Mouse (Mus musculus): Measurements from ENCODE around the gene Gprin3.
"Not testable (repeated sequence)": the region's sequence is repeated elsewhere in the genome, so short reads cannot be mapped to it uniquely, and the experiment has no call there.

Gprin3 gene

DNA sequence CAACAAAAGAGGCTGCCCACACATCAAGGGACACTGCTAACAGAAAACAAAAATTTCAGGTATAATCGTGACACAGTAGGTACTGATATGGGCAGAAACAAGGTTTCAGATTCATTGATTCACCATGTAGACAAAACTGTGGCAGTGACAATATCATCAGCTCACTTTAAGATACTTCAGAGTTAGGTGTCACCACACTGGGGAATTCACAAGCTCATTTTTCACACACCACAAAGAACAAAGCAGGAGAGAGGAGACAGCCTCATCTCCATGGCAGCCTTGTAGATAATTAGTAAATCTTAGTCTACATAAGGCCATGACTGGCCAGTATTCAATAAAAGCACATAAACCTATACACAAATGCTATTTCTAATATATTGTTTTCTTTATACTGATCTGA, 77.4 kb downstream of the Gprin3 start:
- DNase-seq (ENCODE audit: low read depth): no peak

DNA sequence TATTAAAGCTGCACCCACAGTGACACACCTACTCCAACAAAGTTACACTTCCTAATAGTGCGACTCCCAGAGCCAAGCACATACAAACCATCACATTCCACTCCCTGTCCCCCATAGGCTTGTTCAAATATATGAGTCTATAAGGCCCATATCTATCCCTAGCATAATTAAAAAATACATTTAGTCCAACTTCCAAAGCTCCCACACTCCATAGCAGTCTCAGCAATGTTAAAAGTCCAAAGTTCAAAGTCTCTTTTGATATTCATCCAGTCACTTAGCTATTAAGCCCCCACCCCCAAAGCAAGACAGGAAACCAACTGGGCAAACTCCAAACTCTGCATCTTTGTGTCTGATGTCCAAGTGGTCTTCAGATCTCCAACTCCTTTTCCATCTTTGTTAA, 84.9 kb downstream of the Gprin3 start:
- no peak for DNase-seq (ENCODE audit: low read depth)

DNA sequence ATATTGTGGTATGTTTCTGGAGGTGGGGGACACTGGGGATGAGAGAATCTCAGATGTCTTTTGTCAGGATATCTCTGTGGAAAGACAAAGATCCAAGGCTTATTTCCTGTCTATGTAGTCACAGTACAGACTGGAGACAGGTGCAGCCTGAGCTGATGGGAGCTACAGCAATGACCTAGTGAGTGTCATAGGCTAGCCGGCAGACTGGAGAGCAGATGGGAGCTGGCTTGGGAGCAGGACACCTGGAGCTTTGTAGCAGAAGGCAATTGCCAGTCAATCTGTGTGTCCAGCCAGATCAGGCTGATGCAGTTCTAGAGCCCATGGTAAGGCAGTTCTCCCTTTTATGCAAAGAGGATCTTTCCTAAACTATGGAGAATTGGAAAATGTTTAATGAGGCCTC, 97.8 kb downstream of the Gprin3 start:
- DNase-seq (ENCODE audit: low read depth): no peak

DNA sequence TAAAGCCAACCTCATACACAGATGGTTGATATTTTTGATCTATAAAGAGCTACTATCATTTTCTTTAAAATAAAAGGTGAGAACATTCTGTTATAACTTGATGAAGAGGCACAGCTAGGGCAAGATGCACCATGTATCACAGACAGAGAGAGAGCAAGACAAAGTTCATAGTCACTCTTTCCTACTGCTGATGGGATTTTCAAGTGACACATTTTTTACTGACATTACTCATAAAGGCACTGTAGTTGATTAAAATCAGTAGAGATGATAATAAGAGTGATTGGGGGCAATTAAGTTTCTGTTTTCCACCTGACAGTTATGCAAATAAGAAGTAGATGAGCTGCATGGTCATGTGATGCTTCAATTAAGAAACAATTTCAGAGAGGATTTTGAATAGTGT, 110.2 kb downstream of the Gprin3 start:
- DNase-seq (ENCODE audit: low read depth): no peak

DNA sequence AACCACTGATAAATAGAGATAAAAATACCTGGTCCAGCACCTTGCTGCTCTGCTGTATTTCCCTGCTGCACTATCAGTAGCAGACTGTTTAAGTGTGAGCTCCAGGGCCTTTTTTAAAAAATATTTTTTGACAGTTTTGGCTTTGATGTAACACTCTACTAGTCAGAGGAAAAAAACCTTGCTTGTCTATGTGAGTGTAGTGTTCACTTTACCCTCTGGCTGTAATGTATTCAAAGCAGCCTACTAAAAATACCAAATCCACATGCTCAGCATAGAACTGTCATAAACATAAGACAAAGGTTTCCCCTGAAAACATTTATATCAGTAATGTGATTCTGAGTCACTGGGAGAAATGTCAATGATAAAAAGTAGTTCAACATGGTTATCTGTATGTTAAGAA, 111.0 kb downstream of the Gprin3 start:
- DNase-seq (ENCODE audit: low read depth): no peak

DNA sequence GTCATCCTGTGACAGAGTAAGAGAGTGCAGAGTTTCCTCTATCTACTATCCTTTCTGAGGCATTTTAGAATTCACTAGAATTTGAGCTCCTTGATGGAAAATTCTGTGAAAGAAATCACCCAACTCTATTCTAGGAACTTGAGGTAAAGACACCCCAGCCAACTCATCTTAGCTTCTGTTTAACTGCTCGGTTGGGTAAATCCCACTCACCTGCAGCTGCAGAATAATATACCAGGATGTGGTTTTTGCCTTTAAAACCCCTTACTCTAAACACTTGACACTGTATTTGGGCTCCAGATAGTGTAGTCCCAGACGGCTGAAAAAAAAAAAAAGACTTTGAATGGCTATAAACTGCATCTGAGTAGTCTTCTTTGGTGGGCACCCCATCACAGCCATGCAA, 112.9 kb downstream of the Gprin3 start:
- DNase-seq (ENCODE audit: low read depth): no peak

DNA sequence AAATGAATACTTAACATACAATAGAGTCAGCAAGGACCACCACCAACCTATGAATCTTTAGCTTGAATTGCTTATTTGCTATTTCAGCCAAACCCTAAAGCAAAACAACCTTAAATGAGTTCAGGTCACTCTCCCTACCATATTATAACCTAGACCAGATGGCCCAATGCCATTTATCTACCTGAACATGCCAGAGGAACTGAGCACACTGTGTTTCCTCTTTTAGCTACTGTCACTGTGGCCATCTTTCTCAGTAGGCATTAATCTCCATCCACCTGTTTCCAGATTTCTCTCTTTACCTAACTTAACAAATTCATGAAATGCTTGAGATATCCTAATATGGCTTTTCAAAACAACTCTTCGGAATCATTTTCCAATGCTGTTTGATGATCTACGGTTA, 114.9 kb downstream of the Gprin3 start:
- no peak for DNase-seq (ENCODE audit: low read depth)

DNA sequence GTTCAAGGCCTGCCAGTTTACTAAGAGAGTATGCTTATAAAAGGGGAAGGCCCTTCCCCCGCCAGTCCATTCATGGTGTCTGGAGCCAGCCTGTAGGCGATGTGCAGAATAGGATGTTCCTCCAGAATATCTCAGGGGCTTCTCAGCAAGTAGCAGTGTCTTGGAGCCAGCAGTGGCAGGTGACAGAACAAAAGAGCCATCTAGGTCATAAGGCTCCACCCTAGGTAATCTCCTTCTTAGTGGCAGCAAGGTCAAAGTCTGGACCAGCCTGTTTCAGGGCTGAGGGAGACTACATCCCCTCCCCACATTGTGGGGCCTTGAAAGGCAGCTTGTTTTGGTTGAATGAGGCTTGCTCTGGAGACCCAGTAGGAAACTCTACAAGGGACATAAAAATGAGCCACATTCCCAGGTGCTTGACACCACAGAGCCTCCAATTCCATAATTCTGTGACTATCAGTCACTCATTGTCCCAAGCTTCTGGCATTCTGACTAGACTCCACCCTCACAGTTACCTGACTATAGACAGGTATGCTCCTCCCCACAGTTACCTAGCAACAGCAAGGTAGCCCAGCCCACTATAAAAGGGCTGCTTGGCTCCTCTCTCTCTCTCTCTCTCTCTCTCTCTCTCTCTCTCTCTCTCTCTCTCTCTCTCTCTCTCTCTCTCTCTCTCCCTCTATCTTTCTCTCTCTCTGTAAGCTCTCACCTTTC, 121.7 kb downstream of the Gprin3 start:
- DNase-seq (ENCODE audit: low read depth): not testable (repeated sequence)

DNA sequence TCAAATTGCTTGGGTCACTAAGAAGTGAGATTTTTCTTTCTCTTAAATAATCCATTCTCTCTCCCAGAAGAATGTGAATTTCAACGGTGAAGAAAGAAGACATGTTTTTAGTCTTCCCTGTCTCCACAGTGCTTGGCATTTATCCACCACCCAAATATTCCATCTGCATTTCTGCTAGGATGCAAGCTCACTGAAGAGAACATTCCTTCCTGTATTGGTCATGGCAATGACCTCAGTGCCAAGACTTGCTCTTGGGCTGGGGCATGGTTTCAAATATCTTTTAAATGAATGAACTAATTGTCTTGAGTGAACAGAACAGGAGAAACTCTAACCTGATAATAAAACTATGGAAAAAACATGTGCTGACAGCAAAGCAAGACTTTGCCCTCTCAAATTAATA, 123.1 kb downstream of the Gprin3 start:
- no peak for DNase-seq (ENCODE audit: low read depth)
